Mouse (Mus musculus) lung, postnatal 36 days (tissue): ENCODE results near the gene Prg3.

Experiments used
- DNase-seq: peaks from one replicate; pipeline ENCODE4 v3.0.0; 2022; ENCODE audit warnings: mixed read lengths

Gene Prg3

DNA sequence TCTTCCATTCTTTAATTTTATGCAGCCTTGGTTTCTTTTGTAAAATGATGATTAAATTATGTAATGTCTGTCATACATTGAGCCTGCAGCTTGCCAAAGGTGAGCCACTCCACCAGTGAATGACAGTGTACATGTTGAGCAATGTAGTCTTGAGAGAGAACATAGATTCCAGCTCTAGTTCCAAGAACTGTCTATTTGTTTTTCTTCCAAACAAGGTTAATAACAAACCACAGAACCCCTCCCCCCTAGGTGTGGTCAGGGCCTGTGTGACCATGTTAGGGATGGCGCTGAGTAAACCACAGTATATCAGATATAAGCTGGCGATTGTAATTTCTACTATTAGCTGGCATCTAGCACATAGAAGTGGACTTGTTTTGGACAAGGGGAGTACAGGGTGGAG is 8.4 kb downstream of the Prg3 start:
- no peak for DNase-seq

DNA sequence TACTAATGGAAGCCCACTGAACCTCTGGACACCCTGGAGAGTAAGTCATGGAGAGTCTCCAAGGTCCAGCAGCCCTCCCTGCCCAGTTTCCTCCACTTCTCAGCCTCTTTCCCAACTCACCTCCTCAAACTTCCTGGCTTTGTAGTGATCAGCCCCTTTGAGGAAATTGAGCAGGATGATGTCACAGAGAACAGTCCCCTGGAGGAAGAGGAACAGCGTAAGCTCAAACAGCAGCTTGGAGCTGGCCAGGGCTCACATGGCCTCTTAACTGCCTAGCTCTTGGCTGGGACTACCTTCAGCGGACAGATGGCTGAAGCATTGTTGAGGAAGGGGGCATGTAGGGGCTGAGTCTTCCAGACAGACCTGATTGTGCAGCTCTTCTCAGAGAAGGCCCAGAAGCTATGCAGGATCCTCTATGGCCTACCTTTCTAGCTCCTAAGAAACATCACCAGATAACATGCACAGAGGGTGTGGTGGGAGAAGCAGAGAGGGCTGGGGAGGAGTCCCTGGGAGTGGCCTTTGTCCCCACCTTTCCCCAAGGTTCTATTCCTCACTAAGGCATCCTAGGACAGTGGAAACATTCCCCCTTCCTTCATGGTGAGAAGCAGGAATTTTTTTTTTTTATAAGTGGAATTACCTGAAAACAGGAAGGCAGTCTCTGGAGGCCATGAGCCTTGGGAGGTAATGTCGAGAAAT is 11.6 kb downstream of the Prg3 start:
- DNase-seq: peak; percentile 42

DNA sequence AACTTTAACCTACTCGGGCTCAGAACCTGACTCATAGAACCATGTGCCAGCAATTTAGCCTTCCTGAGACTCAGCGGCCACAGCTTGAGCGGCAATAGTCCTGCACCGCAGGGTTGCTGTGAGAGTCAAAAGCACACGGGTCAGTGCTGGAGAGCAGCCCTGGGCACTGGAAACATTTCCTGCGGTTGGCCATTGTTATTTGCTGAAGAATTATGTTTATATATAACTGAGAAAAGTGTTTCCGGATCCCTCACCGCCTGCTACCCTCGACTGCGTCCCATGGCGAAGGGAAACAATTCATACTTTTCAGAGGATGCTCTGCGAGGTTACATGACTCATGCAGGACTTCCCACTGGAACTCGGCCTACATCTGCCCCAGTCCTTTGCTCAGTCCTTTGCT is 13.5 kb downstream of the Prg3 start:
- peak; percentile 63 for DNase-seq

DNA sequence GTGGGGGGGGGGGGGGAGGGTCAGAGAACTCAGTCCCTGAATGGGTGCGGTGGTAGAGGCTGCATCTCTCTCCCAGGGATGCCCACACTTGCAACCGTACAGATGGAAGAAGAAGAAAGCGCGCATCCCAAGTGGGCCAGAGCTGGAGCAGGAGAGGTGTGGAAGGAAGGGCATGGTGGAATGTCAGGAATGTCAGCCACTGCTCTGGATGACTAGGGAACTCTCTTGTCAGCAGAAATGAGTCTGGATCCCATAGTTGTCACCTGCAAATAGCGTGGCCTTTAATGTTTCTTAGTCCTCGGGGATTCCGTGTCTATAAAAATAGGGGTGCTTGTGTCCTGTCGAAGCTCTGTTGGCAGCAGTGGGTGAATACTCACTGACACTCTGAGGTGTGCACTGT is 14.6 kb downstream of the Prg3 start:
- DNase-seq: no peak

DNA sequence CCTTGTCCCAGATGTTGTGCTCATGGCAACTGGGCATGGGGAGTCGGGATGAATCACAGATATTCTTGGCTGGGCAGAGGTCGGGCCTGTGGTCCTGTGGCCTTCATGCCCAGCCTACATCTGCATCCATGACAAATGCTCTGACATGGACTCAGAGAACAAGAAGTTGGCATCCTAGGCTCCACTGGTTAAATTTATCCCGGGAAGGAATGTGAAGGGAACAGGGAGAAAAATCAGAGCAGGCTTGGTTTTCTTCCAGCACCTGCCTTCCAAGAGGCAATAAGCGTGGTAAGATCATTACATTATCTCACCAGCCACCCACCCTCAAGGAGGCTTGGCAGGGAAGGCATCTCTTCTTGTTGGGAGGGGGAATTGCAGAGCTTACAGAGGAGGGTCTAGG is 16.3 kb downstream of the Prg3 start:
- DNase-seq: no peak

DNA sequence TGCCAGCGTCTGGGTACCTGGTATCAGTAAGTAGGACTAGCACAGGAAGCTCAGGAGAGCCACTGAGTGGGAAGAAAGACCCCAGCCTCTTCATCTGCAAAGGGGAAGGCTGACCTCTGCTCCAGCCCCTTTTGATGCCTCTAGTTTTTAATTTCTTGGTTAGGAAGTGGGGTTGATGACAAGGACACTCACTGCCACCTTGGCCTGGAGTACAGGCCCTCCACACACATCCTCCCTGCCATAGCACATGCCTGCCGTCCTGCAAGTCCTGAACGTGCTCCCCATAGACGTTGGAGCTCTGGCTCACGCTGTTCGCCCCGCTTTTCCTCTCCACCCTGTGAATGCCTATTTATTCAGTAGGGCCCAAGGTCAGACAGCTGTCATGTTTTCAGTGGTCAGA is 18.6 kb downstream of the Prg3 start:
- DNase-seq: no peak

DNA sequence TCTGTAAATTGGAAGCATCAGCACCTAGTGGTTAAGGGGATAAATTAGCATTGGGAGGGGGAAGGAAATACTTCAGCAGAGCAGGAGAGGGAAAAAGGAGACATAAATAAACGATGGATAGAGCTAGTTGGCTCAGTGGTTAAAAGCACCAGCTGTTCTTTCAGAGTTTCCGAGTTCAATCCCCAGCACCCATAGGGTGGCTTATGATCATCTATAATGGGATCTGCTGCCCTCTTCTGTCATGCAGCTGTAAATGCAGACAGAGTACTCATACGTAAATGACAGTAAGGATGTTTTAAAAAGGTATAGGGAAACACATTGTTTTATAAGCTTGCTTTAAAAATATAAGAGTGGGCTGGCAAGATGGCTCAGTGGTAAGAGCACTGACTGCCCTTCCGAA is 19.7 kb downstream of the Prg3 start:
- DNase-seq: peak; percentile 53

DNA sequence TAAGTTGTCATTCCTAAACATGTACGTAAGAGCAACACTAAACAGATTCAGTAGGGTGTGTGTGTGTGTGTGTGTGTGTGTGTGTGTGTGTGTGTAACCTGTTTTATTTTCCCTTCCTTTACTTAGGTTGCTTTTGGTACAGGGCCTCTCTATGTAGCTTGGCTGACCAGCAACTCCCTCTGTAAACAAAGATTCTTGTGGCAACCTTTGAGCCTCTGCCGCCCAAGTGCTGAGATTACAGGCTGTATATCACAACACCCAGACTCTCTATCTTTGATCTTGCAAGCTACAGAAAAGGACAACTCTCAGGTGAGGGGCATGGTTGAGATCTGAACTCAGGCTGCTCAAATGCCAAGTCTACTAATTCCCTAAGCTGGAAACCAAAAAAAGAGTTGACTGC is 21.2 kb downstream of the Prg3 start:
- DNase-seq: no peak

DNA sequence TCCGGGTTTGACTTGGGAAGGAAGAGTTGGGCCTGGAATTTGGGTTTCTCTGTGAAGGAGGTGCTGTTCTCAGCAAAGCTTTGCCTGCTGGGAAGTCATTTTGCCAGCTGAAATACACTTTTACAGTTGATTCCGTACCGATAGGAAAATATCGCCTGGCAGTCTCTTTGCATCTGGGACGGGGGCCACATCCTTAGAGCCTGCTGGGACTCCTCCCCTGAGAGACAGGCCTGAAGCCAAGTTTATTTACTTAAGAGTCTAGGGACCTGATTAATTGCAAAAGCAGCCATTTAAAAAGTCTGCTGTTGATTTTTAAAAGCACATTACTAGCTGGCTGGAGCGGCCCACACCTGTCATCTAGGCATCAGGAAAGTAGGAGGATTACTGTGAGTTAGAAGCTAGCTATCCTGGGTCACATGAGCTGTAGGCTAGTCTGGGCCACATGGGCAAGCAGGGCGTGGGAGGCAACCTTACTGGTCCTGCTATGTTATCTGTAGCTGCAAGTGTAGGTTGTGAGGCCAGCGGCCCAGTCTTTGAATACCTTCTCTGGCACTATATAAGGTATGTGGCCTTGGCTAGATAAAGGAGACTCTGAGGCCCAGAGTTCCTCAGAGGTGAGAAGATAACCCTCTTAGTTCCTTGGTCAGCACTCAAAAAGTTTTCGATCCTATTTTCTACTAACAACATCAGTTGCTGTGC is 24.0 kb downstream of the Prg3 start:
- peak; percentile 21 for DNase-seq

DNA sequence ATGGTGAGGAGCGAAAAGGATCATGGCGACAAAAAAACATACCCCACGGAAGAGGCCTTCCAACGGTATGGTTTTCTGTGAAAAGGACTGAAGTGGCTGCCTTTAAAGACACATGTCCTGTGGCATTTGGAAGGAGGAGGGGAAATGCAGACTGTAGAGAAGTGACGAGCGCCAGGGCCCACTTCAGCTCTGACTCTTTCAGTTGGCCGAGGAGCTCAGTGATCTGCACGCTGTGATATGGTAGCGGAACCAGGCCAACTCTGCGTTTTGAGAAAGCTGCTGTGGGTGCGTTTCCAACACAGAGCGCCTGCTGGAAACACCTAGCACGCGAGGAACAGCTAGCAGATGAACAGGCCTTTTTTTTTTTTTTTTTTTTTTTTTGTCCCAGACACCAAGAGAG is 24.7 kb downstream of the Prg3 start:
- DNase-seq: no peak

DNA sequence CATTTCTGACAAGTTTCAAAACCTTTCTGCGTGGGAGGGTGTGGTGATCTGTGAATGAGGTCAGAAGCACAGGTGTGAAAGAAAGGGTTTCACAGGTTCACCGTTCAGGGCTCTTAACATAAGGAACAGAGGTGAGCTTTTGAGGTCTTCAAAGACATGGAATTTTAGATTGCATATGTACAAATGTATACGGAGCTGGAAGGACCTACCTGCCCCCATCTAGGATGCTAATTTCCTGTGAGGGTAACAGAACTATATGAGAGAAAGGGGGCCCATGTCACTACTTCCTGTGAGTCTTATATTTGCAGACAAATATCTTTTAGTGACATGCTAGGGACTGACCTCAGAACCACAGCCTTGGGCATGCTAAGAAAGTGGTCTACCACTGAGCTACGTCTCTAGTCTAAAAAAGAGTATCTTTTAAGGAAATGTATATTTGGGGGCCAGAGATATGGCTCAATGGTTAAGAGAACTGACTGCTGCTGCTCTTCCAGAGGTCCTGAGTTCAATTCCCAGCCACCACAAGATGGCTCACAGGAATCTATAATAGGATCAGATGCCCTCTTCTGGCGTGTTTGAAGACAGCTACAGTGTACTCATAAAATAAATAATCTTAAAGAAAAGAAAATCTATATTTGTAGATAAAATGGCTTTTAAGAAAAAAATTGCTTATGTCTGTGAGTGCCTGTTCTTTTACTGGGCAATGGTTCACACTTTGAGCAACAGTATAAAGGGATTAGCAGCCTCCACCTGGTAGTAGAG is 26.0 kb downstream of the Prg3 start:
- DNase-seq: no peak

DNA sequence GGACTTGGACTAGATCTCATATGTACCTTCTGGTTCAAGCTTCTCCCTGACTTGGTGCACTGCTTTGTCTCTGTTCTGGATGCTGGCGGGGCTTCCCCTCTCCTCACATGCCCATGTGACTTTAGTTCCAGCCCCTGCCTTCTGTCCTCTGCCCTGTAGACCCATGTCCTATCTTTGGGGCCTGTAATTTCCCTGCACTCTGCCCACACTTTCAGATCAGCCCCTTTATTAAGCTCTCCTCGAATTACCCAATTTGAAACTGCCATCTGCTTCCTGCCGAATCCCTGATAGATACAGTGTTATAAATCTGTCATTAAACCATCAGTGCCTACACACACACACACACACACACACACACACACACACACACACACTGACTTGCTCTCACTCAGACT is 26.6 kb downstream of the Prg3 start:
- no peak for DNase-seq

DNA sequence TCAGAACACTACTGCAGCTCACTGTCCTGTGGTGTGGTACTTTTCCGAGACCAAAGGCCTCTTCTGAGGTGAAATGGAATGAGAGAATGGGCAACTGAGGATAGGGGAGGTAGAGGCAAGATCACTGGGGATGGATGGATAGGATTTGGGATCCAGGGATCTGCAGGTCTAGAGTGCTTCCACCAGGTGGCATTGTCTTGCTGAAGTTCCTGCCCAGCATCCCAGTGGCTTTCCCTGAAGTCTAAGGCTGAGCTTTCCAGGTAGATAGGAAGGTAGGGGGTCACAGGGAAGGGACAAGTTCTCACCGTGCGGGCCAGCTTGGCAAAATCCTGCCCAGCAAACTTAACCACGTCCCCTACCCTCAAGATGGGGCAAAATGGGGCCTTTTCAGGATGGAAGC is 34.0 kb downstream of the Prg3 start:
- peak; percentile 56 for DNase-seq

DNA sequence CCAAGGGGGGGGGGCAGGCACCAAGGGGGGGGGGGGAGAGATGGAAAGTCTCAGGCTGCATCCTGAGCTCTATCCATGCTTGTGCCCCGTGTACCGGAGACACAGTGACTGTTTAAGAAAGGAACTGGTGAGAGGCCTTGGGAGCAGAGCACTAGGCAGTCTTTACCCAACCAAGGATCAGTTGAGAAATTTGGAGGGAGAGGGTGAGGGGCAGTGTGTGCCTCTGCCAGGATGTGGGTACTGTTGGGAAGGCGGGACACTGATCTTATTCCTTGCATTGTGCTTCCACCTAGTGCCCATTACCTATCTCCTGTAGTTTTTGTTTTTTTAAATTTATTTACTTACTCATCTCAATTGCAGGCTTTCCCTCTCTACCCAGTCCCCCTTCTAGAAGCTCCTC is 38.2 kb downstream of the Prg3 start:
- DNase-seq: no peak

DNA sequence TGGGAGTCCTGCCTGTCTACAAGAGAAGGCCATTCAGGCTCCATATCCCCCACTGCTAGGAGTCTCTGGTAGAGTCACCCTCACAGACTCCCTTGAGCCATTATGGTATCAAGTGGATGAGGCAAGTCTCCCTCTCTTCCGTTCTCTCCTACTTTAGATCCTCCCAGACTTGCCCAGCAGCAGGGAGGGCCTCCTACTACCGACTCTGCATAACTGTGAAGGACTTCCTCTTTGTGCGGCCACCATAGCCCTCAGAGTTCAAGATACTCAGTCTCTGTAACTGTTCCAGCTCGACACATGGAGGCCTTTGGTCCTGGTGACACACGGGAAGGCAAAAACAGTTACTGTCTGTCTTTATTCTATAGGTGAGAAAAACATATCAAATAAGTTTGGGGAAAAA is 39.3 kb downstream of the Prg3 start:
- no peak for DNase-seq

DNA sequence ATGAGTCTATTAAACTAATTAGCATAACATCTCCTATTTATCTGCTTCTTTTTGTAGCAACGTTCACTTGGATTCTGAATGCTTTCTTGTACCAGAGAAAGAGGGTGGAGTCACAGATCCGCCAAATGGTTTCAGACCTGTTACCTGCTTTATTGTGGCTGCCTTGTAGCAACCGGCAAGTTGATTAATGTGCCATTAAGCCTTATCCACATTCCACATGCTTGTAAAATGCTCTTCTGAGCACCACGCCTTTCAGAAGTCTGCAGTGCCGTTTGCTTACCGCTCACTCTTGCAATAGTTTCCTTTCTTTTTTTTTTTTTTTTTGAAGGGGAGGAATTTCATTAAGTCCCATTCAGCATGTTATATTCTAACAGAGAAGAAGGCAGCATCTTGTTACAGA is 41.9 kb downstream of the Prg3 start:
- peak; percentile 28 for DNase-seq

DNA sequence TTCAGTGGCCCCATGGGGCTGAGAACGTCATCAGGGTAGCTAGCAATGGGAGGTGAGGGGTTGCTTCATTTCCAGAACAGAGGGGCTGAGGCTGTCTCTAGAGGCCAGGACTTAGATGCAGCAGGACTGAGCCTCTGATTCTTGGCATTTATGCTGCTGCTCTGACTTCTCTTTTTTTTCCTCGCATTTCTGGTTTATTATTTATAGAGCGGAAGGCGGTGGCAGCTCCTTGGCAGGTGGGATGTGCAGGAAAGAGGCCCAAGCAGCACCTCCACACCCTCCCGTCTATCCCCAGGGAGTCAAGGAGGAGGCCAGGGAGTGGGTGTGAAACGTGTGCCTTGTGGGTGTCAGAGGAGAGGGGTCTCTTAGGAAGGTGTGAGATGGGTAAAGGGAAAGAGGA is 43.0 kb downstream of the Prg3 start:
- no peak for DNase-seq

DNA sequence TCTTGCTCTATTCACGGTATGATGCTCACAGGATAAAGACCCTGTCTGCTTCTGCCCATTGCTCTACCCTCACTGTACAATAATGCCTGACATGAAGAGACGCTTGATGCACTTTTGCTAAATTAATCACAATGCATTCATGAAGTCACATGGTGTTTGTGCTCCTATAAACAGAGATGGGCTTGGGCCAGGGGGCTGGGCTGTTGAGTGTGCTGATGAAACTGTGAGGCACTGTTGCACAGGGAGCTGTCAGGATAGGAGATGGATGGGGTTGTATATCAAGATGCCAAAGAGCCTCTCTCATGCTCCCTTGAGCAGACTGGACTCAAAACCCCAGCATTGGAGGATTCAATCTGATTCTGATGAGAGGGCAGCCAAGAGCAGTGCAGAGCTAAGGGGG is 45.1 kb downstream of the Prg3 start:
- no peak for DNase-seq

DNA sequence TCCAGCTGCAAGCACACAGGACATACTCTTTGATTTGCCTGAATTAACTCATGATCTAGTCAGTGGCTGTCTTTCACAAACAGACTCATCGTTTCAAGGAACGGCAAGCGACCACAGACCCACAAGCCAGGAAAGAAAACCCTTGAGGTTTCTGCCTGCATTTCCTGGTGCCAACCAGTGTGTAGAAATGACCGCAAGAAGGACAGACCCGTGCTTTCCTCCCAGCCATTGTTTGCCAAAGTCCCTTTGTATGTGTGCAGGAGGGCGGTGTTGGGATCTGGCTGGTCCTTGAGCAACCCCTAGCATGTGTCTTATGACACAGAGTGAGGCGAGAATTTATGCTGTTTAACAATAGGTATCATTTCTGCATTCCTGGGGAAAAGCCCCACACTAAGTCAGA is 46.2 kb downstream of the Prg3 start:
- no peak for DNase-seq

DNA sequence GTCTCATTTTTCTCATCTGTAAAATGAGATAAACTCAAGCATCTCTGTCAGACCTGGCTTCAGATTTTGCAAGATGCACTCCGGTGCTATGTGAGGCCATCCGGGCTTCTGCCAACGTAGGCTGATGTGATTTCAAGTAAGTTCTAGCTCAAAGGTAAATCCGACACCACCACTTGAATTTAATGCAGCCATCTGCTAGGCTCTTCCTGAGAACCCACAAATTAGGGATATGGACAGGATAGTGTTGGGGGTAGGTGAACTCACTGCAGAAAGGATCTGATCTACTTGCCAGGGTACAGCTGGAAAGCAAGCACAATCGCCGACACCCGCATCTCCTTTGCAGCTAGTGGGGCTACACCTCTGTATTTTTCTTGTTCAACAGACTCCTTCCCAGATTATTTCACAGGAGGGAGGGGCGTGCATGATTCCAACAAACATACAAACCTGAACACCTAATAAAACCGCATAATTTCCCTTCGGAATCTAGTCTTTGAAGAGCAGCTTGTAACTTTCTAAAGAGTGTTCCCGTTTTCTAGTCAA is 48.6 kb downstream of the Prg3 start:
- DNase-seq: no peak

DNA sequence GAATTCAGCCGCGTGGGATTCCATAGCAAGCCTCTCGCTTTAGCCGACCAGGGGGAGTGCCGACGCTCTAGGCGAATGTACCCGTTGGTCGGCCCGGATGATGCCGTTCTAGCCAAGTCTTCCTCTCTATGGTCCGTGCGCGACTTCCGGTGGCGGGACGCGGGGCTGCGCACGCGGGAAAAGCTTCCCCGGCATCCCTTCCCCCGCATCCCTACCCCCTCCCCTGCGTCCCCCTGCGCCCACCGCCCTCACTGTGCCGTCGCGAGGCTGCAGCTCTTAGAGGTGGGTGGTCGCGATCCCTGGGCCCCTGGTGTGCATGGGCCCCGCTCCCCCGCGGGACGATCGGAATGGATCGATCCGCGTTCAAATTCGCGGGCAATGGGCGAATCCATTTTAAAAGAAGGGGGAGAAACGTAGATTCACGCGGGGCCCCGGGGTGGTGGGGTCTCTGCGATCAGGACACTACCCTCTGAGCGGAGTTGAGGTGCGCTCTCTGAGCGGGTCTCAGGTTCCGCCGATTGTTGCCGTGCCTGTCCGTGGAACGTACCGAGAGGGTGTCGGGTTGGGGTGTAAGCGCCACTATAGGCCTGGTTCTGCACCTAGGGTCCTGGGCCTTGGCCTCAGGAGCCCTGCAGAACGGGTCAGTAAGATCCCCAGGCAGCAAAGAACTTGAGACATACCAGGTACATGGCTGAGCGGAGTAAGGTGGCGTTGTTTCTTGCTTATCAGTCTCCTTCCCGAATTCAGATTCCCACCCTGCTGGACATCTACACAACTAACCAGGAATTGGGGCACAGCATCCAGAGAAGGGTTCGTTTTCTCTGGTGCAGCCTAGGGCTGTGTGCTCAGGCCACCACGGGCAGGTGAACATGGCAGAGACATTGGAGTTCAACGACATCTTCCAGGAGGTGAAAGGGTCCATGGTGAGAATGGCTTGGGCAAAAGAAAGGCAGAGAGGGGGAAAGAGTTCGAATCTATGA is 49.3 kb downstream of the Prg3 start, which contains the start of the genes Ssrp1 and P2rx3:
Gene Ssrp1 (plus strand): TSS at position 188 of the 980 bp plus-strand sequence.
Gene P2rx3 (minus strand): TSS at position 416 of the 980 bp plus-strand sequence.
- peak; percentile 95 for DNase-seq

DNA sequence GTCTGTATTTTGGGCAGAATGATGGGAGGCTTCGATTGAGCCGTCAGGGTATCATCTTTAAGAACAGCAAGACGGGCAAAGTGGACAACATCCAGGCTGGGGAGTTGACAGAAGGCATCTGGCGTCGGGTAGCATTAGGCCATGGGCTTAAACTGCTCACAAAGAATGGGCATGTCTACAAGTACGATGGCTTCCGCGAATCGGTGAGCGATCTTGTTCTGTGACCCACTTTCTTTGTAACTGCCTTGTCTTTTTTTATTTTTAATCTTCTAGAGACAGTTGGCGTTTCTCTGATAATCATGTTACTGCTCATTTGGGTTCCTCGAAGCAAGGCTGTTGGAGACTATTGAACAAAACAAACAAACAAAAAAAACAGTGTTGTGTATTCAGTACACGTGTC is 50.3 kb downstream of the Prg3 start:
- DNase-seq: no peak
